Mouse (Mus musculus): Measurements from ENCODE around the gene Eif3l.

Eif3l gene

GRCm38 (mm10) chr15:79093083-79093839 lies 18.3 kb downstream of the Eif3l start:
- no peak for DNase-seq (ENCODE audit: low read depth, low spot score)

GRCm38 (mm10) chr15:79095483-79095882 lies 20.5 kb downstream of the Eif3l start:
- no peak for DNase-seq (ENCODE audit: low read depth, low spot score)

GRCm38 (mm10) chr15:79096556-79096955 lies 21.6 kb downstream of the Eif3l start:
- DNase-seq (ENCODE audit: low read depth, low spot score) = no peak

GRCm38 (mm10) chr15:79097135-79097534 lies 22.2 kb downstream of the Eif3l start:
- DNase-seq (ENCODE audit: low read depth, low spot score) = no peak

- DNase-seq (ENCODE audit: low read depth, low spot score) = no peak
Measured at GRCm38 (mm10) chr15:79097611-79098025, 22.6 kb downstream of the Eif3l start.

- no peak for DNase-seq (ENCODE audit: low read depth, low spot score)
Measured at GRCm38 (mm10) chr15:79098220-79098619, 23.2 kb downstream of the Eif3l start.

GRCm38 (mm10) chr15:79098868-79099267 lies 23.9 kb downstream of the Eif3l start:
- no peak for DNase-seq (ENCODE audit: low read depth, low spot score)

GRCm38 (mm10) chr15:79099456-79099855 lies 24.5 kb downstream of the Eif3l start:
- DNase-seq (ENCODE audit: low read depth, low spot score) = no peak

- DNase-seq (ENCODE audit: low read depth, low spot score) = no peak
Measured at GRCm38 (mm10) chr15:79100391-79100790, 25.4 kb downstream of the Eif3l start.

- DNase-seq (ENCODE audit: low read depth, low spot score) = no peak
Measured at GRCm38 (mm10) chr15:79101531-79101930, 26.6 kb downstream of the Eif3l start.

GRCm38 (mm10) chr15:79103264-79103663 lies 28.3 kb downstream of the Eif3l start:
- no peak for DNase-seq (ENCODE audit: low read depth, low spot score)

- no peak for DNase-seq (ENCODE audit: low read depth, low spot score)
Measured at GRCm38 (mm10) chr15:79105804-79106203, 30.8 kb downstream of the Eif3l start.

- no peak for DNase-seq (ENCODE audit: low read depth, low spot score)
Measured at GRCm38 (mm10) chr15:79107966-79108365, 33.0 kb downstream of the Eif3l start.

- peak; percentile 41 for DNase-seq (ENCODE audit: low read depth, low spot score)
Measured at GRCm38 (mm10) chr15:79108421-79109320, 33.7 kb downstream of the Eif3l start, which contains the start of gene Micall1. Gene Micall1, plus strand, starts transcription at chr15:79108898.

GRCm38 (mm10) chr15:79109321-79109934 lies 34.4 kb downstream of the Eif3l start:
- DNase-seq (ENCODE audit: low read depth, low spot score) = no peak

- no peak for DNase-seq (ENCODE audit: low read depth, low spot score)
Measured at GRCm38 (mm10) chr15:79110031-79110430, 35.1 kb downstream of the Eif3l start.

GRCm38 (mm10) chr15:79110528-79110927 lies 35.5 kb downstream of the Eif3l start:
- DNase-seq (ENCODE audit: low read depth, low spot score) = no peak

GRCm38 (mm10) chr15:79111774-79112173 lies 36.8 kb downstream of the Eif3l start:
- DNase-seq (ENCODE audit: low read depth, low spot score) = no peak

GRCm38 (mm10) chr15:79115276-79115675 lies 40.3 kb downstream of the Eif3l start:
- no peak for DNase-seq (ENCODE audit: low read depth, low spot score)

GRCm38 (mm10) chr15:79119491-79119890 lies 44.5 kb downstream of the Eif3l start:
- no peak for DNase-seq (ENCODE audit: low read depth, low spot score)

GRCm38 (mm10) chr15:79122119-79122518 lies 47.1 kb downstream of the Eif3l start:
- no peak for DNase-seq (ENCODE audit: low read depth, low spot score)

GRCm38 (mm10) chr15:79122546-79122945 lies 47.6 kb downstream of the Eif3l start:
- DNase-seq (ENCODE audit: low read depth, low spot score) = no peak

All from embryo, embryonic 11.5 days (tissue).